Mouse (Mus musculus): Measurements from ENCODE around the gene Slc35d3. TPM values are rescaled to one million over a fixed set of nuclear protein-coding genes. Genes with fewer than 3 reads are reported as not detected.

Gene Slc35d3
- polyA plus RNA-seq, 1 experiment from 2014 or later, result 0.19 TPM

GRCm38 (mm10) chr10:19820986-19821385 is 30.3 kb downstream of the Slc35d3 start:
- no peaks in the 10 kb centered on the region for H3K36me3 ChIP-seq (ENCODE audit: poor library complexity, severe bottlenecking)
- H3K27ac ChIP-seq, result no peak overlapping the region
- no peaks in the 10 kb centered on the region for H3K9me3 ChIP-seq (replicated peaks)
- H3K4me1 ChIP-seq, result peaks cover 7% of the 10 kb centered on the region; the same call in 1 of the 2 replicates
- no peak overlapping the region for H3K9ac ChIP-seq
- no peak for ATAC-seq
- WGBS, result 64% methylated on average over 3 of the region's 3 CpGs
- no peaks in the 10 kb centered on the region for H3K27me3 ChIP-seq
- H3K4me2 ChIP-seq, result no peak overlapping the region
- H3K4me3 ChIP-seq, result no peak overlapping the region

DNA sequence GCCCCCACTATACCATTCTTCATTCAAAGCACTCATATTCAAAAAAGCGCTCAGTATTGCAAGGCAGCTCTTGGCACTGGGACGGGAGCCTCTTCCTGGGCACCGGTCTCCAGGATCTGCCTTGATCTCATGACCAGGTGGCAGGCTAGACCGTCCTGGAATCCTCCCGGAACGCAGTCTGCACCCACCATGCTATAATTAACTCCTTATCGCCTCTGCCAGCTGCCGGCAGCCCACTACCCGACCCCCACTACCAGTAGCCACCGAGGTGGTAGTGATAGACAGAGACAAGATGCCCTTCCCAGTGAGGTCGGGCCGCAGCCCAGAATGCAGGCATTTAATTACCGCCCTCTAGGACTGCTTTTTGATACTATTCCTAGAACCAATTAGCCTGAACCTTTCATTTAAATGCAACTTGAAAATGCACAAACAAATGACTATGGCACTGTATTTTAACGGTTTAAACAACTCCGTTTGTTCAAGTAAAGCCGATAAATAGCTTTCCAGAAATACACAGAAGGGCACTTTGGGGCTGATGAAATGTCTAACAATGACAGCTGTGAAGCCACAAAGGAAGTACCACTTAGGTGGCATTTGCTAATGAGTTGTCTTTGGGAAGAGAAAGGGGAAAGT is 32.4 kb downstream of the Slc35d3 start:
- Histone ChIP-seq H3K27me3 (no peaks in the 10 kb centered on the region), H3K4me1 (peaks cover 7% of the 10 kb centered on the region; the same call in 1 of the 2 replicates), H3K4me3 (no peak overlapping the region), H3K27ac (no peak overlapping the region), H3K9me3 (replicated peaks) (no peaks in the 10 kb centered on the region), H3K4me2 (no peak overlapping the region), H3K36me3 (ENCODE audit: poor library complexity, severe bottlenecking) (no peaks in the 10 kb centered on the region), H3K9ac (no peak overlapping the region)
- peak; percentile 77 for ATAC-seq
- 43% methylated on average over 16 of the region's 16 CpGs for WGBS

GRCm38 (mm10) chr10:19815371-19815770 is 35.9 kb downstream of the Slc35d3 start:
- ATAC-seq, result no peak
- WGBS, result 62% methylated on average over 8 of the region's 8 CpGs
- Histone ChIP-seq H3K4me1 (peaks cover 7% of the 10 kb centered on the region; the same call in 1 of the 2 replicates), H3K27me3 (no peaks in the 10 kb centered on the region), H3K27ac (no peak overlapping the region), H3K9ac (no peak overlapping the region), H3K4me3 (no peak overlapping the region), H3K36me3 (ENCODE audit: poor library complexity, severe bottlenecking) (no peaks in the 10 kb centered on the region), H3K9me3 (replicated peaks) (no peaks in the 10 kb centered on the region), H3K4me2 (no peak overlapping the region)

GRCm38 (mm10) chr10:19811436-19812172 is 39.7 kb downstream of the Slc35d3 start:
- Histone ChIP-seq H3K9ac (no peak overlapping the region), H3K4me1 (no peaks in the 10 kb centered on the region), H3K4me2 (no peak overlapping the region), H3K27me3 (no peaks in the 10 kb centered on the region), H3K9me3 (replicated peaks) (no peaks in the 10 kb centered on the region), H3K36me3 (ENCODE audit: poor library complexity, severe bottlenecking) (no peaks in the 10 kb centered on the region), H3K4me3 (no peak overlapping the region), H3K27ac (no peak overlapping the region)
- no peak for ATAC-seq
- 59% methylated on average over 9 of the region's 9 CpGs for WGBS

DNA sequence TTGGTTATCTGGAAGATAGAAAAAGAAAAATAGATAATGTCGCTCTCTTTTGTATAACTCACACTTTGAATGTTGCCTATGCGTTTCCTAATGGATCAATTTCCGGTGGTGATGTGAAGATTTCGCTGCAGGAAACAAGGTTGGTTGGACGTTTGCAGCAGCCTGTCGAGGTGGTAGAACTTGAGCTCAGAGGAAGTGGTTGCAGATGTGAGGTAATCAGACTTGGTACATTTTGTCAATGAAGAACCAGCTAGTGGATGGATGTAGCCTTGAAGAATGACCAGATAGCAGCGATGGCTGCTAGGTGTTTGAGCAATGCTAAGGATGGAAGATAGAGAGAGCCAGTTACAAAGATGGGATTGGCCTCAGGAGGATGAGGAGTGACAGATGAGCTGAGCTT is 46.5 kb downstream of the Slc35d3 start:
- H3K27me3 ChIP-seq, result no peaks in the 10 kb centered on the region
- no peaks in the 10 kb centered on the region for H3K9me3 ChIP-seq (replicated peaks)
- no peak overlapping the region for H3K9ac ChIP-seq
- H3K27ac ChIP-seq, result no peak overlapping the region
- no peak overlapping the region for H3K4me2 ChIP-seq
- no peak for ATAC-seq
- H3K36me3 ChIP-seq (ENCODE audit: poor library complexity, severe bottlenecking), result no peaks in the 10 kb centered on the region
- H3K4me3 ChIP-seq, result no peak overlapping the region
- H3K4me1 ChIP-seq, result no peaks in the 10 kb centered on the region
- 93% methylated on average over 7 of the region's 7 CpGs for WGBS

- no peak overlapping the region for H3K4me2 ChIP-seq
- no peaks in the 10 kb centered on the region for H3K36me3 ChIP-seq (ENCODE audit: poor library complexity, severe bottlenecking)
- WGBS, result 86% methylated on average over 7 of the region's 7 CpGs
- H3K27ac ChIP-seq, result no peak overlapping the region
- no peaks in the 10 kb centered on the region for H3K9me3 ChIP-seq (replicated peaks)
- ATAC-seq, result no peak
- H3K4me1 ChIP-seq, result no peaks in the 10 kb centered on the region
- H3K9ac ChIP-seq, result no peak overlapping the region
- H3K4me3 ChIP-seq, result no peak overlapping the region
- no peaks in the 10 kb centered on the region for H3K27me3 ChIP-seq
Measured at GRCm38 (mm10) chr10:19802958-19803357, 48.3 kb downstream of the Slc35d3 start.

Other genes starting within 250 kb of the Slc35d3 start
- not detected in 2 replicates for gene Il22ra2, start 229.5 kb downstream of the Slc35d3 start, polyA plus RNA-seq (2015; fragmentation: Nextera tagmentation; extraction: Ambion mirVana)
- gene Il20ra, start 138.9 kb downstream of the Slc35d3 start, polyA plus RNA-seq (2015; fragmentation: Nextera tagmentation; extraction: Ambion mirVana), result 0.08 TPM in 1 of 2 replicates, not detected in the other
- 26.5 and 31.1 TPM in 2 replicates for gene Pex7, start 56.2 kb upstream of the Slc35d3 start, polyA plus RNA-seq (2015; fragmentation: Nextera tagmentation; extraction: Ambion mirVana)
- gene Map3k5, start 83.0 kb upstream of the Slc35d3 start, polyA plus RNA-seq (2015; fragmentation: Nextera tagmentation; extraction: Ambion mirVana), result 0.36 and 0.64 TPM in 2 replicates

Data from forebrain, embryonic 13.5 days (tissue).